Mouse (Mus musculus) hindlimb bud, embryonic 11.5 days (tissue): ENCODE data around the gene Lyz1.
"Not testable (repeated sequence)": the region's sequence is repeated elsewhere in the genome, so short reads cannot be mapped to it uniquely, and the experiment has no call there.

Source experiments
- DNase-seq: peaks from one replicate; pipeline ENCODE4 v3.0.0-alpha.2; 2012; ENCODE audit warnings: low read depth, low spot score; ENCODE audit errors: extremely low spot score

Lyz1 gene

DNA sequence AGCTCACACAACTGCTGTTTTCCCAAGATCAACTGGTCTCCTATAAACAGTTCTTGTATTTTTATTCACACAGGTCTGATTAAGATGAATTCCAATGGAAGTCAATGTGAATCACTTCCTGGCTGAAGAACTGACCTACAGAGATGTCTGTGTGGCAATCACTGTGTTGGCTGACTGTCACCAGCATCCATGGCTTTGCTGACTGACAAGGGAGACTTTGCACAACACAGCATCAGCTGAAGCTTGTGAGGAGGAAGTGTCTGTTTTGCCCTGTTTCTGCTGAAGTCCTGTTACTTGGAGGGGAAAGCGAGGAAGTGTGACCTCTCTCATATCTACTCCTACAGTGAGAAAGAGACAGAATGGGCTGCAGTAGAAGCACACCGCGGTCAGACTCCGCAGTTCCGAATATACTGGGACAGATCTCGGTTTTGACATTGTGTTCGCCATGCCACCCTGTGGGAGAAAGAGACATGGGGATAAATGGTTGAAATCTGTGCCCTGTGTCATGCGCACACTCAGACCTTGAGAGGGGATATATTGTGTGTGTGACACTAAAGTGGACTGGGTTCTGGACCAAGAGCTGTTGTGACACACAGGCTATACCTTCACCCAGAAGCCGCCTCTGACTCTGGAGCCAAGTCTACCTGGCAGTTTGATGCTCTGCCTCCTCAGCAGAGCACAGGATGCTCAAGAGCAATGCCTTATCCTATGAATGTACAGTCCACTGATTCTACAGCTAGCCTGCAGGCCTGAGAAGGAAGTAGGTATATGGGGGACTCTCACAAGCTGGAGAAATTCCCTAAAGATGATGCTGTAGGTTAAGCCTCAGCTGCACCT is 4.3 kb downstream of the Lyz1 start:
- no peak for DNase-seq

GRCm38 (mm10) chr10:117287226-117287850 is 5.3 kb downstream of the Lyz1 start:
- no peak for DNase-seq

DNA sequence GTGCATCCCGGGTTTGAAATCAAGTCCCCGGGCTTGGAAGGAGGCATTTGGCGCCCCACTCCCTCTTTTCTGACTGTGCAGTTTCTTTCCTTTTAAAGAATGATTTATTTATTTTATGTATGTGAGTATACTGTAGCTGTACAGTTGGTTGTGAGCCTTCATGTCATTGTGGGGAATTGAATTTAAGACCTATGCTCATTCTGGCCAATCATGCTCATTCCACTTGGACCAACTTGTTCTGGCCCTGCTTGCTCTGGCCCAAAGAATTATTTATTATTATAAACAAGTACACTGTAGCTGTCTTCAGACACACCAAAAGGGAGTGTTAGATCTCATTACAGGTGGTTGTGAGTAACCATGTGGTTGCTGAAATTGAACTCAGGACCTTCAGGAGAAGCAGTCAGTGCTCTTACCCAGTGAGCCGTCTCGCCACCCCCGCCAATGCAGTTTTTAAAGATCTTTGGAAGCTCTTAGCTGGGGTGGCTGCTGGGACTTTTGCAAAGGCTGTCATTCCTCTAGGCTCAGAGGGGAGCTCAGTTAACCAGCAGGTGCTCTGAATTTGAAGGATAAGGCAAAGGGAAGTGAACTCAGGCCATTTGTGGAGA is 6.2 kb downstream of the Lyz1 start:
- DNase-seq = no peak

- not testable (repeated sequence) for DNase-seq
These were observed 7.1 kb downstream of the Lyz1 start for GRCm38 (mm10) chr10:117285584-117285983.

DNA sequence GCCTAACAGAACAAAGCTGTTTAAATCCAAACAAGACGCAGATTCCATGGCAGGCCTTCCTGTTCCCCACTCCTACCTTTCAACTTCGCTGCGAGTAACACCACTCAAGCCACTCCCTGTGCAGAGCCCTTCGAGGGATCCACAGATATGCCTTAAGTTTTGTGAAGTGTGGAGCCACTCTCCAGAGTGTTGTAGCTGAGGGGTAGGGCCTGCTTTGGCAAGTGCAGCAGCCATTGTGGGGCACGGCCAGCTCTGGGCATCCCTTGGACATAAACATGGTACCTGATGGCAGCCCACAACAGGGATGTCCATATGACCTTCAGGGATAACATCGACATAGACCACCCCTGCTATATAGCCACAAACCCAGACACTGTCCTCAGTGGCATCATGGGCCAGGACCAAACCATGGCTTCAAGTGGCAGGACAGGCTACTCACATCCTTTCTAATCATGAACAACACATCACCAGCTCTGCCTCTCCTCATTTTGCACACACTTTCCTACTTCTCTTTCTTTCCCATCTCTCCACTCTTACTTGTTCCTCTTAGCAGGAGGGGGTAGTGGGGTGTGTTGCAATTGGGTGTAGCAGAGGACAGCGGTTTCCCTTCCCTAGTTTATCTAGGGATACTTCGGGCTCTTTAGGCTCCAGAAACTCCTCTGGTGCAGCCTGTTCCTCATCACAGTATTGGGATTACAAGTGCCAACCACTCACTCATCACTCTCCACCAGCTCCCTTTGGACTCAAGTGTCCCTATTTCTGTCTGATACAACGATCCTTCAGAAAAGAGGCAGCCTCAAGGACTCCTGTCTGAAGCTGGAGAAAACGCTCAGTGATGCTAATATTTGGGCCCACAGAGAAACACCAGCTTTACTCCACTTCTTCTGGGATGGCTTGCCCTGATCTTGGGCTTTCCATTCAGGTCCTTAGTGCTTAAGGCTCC is 7.8 kb downstream of the Lyz1 start:
- DNase-seq = no peak

DNA sequence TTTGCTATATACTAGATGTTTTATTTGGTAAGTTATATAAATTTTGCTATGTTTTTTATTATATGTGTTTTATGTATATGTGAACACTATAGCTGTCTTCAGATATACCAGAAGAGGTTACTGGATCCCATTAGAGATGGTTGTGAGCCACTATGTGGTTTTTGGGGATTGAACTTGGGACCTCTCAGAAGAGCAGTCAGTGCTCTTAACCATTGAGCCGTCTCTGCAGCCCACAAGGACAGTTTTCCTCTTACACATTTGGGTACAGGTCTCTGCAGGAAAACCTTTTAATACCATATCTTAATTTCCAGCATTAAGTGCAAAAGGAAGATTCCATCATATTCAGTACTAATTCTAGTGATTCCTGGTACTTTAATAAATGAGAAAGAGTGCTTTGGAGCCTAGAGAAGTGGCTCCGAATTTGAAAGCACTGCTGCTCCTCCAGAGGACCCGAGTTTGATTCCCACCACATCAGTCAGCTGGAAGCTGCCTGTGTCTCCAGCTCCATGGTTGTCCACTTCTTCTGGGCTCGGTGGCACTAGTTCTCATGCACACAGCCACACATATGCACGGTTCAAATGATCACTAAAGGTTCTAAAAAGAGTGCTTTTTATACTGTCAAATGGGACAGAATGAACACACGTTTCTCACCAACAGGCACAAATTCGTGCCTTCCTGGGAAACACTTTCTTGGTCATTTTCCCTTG is 8.6 kb downstream of the Lyz1 start:
- DNase-seq = no peak

DNA sequence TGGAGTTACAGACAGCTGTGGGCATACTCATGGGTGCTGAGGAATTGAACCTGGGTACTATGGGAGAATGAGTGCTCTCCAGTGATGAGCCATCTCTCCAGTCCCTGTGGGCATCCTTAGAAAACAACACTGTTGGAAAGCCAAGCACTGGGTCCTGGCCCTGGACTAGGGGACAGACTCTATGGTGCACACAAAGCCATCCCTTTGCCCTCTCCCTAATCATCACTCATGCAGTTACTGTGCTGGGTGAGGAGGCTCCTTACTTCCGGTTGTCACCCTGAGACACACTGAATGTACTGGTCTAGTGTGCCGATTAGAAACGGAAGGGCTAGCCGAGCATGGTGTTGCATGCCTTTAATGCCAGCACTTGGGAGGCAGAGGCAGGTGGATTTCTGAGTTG is 9.5 kb downstream of the Lyz1 start:
- not testable (repeated sequence) for DNase-seq

- DNase-seq = no peak
These were observed 10.1 kb downstream of the Lyz1 start for GRCm38 (mm10) chr10:117282551-117282950.

- DNase-seq = no peak
These were observed 10.6 kb downstream of the Lyz1 start, which contains the start of gene Lyz2 for GRCm38 (mm10) chr10:117282049-117282448. Gene Lyz2, minus strand, starts transcription at chr10:117282321.

- no peak for DNase-seq
These were observed 11.2 kb downstream of the Lyz1 start for GRCm38 (mm10) chr10:117281381-117281920.

DNA sequence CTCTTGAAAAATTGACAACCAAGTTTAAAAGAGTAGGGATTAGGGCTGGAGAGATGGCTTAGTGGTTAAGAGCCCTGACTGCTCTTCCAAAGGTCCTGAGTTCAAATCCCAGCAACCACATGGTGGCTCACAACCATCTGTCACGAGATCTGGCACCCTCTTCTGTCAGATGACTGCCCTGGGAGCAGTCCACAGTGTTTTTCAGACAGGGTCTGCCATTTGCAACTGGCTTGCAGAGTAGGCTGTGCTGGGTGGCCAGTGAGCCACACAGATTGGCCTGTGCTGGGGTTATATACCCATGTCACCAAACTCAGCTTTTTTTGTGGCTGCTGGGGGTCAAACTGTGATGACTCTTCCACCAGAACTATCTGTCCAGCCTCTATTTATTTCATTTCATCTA is 12.7 kb downstream of the Lyz1 start:
- DNase-seq = no peak

- DNase-seq = not testable (repeated sequence)
These were observed 14.2 kb downstream of the Lyz1 start for GRCm38 (mm10) chr10:117278510-117278909.

GRCm38 (mm10) chr10:117277779-117278178 is 14.9 kb downstream of the Lyz1 start:
- not testable (repeated sequence) for DNase-seq

DNA sequence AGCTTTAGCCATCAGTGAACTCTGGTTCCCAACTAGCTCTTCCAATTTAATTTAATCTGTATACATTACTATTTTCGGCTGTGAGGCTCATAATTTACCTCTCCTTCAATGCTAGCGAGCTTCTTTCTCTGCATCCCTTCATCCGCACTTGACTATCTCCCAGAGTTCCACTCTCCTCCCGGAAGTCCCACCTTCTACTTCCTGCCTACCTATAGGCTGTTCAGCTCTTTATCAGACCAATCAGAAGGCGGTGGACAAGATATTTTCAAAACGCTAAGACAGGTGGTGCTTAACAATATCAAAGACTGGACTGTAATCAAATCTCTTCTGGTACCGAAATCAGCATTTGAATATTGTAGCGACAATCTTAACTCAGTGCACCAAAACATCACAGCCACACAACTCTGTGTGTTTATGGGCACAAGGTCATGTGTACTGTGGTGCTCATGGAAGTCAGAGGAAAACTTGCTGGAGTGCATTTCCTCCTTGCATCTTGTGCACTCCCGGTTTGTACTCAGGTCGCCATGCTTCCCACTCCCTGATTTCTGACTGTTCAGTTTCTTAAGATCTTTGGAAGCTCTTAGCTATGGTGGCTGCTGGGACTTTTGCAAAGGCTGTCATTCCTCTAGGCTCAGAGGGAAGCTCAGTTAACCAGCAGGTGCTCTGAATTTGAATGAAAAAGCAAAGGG is 16.8 kb downstream of the Lyz1 start:
- DNase-seq = no peak

DNA sequence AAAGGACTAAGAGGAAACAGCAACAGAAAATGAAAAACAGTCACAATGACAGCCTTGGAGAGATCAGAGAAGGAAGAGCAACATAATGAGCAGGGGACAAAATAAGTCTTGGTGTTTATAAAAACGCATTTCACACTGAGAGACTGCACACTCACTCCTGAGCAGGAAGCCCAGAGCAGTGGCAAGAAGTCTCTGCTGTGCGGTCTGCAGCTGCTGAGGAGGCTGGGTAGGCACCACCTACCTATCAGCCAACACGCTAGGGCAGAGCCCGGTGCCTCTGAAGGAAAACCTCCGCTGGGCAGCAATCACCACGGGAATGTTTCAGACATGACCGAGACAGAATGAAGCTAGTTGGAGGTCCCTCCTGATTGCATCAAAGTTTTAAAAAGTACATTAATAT is 18.0 kb downstream of the Lyz1 start:
- DNase-seq = not testable (repeated sequence)

DNA sequence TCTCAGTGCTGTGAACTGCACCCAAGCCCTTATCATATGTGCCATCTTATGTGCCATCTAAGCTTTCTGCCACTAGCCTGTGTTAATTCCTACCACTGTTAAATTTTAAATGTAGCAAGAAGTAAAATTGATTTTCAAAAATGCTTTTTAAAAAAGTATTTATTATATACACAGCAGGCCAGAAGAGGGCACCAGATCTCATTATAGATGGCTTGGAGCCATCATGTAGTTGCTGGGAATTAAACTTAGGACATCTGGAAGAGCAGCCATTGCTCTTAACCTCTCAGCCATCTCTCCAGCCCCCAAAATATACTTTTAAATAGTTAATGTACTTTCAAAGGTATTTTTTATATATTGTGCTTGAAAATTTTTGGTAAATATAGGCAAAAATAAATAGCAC is 20.6 kb downstream of the Lyz1 start:
- no peak for DNase-seq

DNA sequence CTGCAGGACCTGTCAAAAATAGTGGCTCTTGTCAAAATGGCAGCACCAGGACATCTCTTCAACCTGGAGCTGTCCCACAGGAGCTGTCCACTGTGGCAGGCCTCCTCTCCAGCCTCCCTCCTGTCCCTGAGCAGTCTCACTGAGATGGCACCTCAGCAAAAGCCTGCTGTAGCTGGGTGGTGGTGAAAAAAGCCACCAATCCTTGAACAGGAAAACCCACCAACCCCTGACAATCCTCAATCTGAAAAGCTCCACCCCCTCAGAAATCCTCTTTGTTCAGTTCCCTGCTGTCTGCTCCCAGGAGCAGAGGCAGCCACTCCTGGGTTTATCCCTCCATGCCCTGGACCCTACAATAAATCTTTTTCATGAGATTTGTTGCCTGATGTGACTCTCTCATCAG is 32.8 kb downstream of the Lyz1 start:
- DNase-seq = no peak

GRCm38 (mm10) chr10:117238603-117239002 is 54.1 kb downstream of the Lyz1 start, which contains the start of gene 9530003J23Rik:
Gene 9530003J23Rik, minus strand, starts transcription at chr10:117238703.
- no peak for DNase-seq
